Mouse (Mus musculus) midbrain, postnatal 0 days (tissue): ENCODE data around the gene Cntnap5c. TPM values are rescaled to one million over a fixed set of nuclear protein-coding genes. Genes with fewer than 3 reads are reported as not detected.

Experiments
- ATAC-seq: fragments of 200-750 bp; cut with Nextera tagmentation; 2 replicates; pipeline ENCODE4 v1.8.0; 2017; ENCODE audit warnings: moderate number of reproducible peaks, mild to moderate bottlenecking, moderate TSS enrichment, moderate library complexity; ENCODE audit not compliant: low FRiP score
- DNase-seq: peaks from one replicate; pipeline ENCODE4 v3.0.0-alpha.2; 2015; ENCODE audit warnings: low spot score
- H3K27ac ChIP-seq: fragments of 300-500 bp; sonication (generic); 2 replicates; pipeline ENCODE4 v1.5.1; 2014; ENCODE audit warnings: low read depth, mild to moderate bottlenecking, low read length, mixed read lengths
- H3K27me3 ChIP-seq: fragments of 300-500 bp; sonication (generic); 2 replicates; pipeline ENCODE4 v1.6.1; 2014; ENCODE audit warnings: low read length, control low read depth, mixed read lengths; ENCODE audit not compliant: insufficient read depth
- H3K36me3 ChIP-seq: fragments of 300-500 bp; sonication (generic); 2 replicates; pipeline ENCODE4 v1.6.1; 2014; ENCODE audit warnings: low read length, control low read depth, mixed read lengths; ENCODE audit not compliant: insufficient read depth
- H3K4me1 ChIP-seq: fragments of 300-500 bp; sonication (generic); 2 replicates; pipeline ENCODE4 v1.6.1; 2014; ENCODE audit warnings: mild to moderate bottlenecking, control low read depth, antibody characterized with exemption, low read length, mixed read lengths; ENCODE audit not compliant: insufficient read depth
- H3K4me2 ChIP-seq: fragments of 300-500 bp; sonication (generic); 2 replicates; pipeline ENCODE4 v1.6.1; 2014; ENCODE audit warnings: low read depth, mild to moderate bottlenecking, low read length, mixed read lengths; ENCODE audit not compliant: poor library complexity, severe bottlenecking
- H3K4me3 ChIP-seq: fragments of 300-500 bp; sonication (generic); 2 replicates; pipeline ENCODE4 v1.5.1; 2014; ENCODE audit warnings: low read depth, mild to moderate bottlenecking, low read length, moderate library complexity
- H3K9ac ChIP-seq: fragments of 300-500 bp; sonication (generic); replicated peaks from 2 replicates; pipeline ENCODE4 v1.6.1; 2014; ENCODE audit warnings: mild to moderate bottlenecking, low read length, moderate library complexity, mixed read lengths; ENCODE audit not compliant: poor library complexity, severe bottlenecking
- H3K9me3 ChIP-seq: fragments of 300-500 bp; sonication (generic); 2 replicates; pipeline ENCODE4 v1.6.1; 2016; ENCODE audit warnings: low read length, control low read depth
- CTCF ChIP-seq: IDR thresholded peaks from 2 replicates; pipeline ENCODE4 v1.5.1; 2016; ENCODE audit warnings: antibody characterized with exemption, mild to moderate bottlenecking
- WGBS: fragments of 180-500 bp; shearing (Covaris S2); extraction: QIAGEN DNeasy Blood & Tissue Kit; methylation state at CpG from one replicate; pipeline ENCODE4 v1.1.7; 2014; 5-methylcytosine and 5-hydroxymethylcytosine counted together
- polyA plus RNA-seq: library from polyadenylated mRNA; unstranded; fragments of >200 nt; fragmentation: Nextera tagmentation; extraction: Ambion mirVana; gene quantifications from 2 replicates; pipeline ENCODE4 v1.2.1, GENCODE M21; 2015
- total RNA-seq: library from RNA; depleted of rRNA; stranded (reverse); fragments of >200 nt; gene quantifications from 2 replicates; pipeline ENCODE4 v1.2.3, GENCODE M21; 2014

Cntnap5c gene
- total and polyA plus RNA-seq, 2 experiments from 2014 or later = 2.3 to 9.6 TPM

GRCm38 (mm10) chr17:58268058-58268457 is 498.7 kb downstream of the Cntnap5c start:
- no peak for ATAC-seq
- Histone ChIP-seq H3K4me1 (no peaks in the 10 kb centered on the region), H3K4me2 (no peak overlapping the region), H3K4me3 (no peak overlapping the region), H3K27me3 (no peaks in the 10 kb centered on the region), H3K9me3 (no peaks in the 10 kb centered on the region), H3K27ac (no peak overlapping the region), H3K9ac (no peak overlapping the region), H3K36me3 (no peaks in the 10 kb centered on the region)
- WGBS = 80% methylated on average over 2 of the region's 2 CpGs
- no peak for TF ChIP-seq CTCF
- DNase-seq = no peak

- no peaks in the 10 kb centered on the region for H3K9me3 ChIP-seq
- no peak overlapping the region for H3K4me3 ChIP-seq
- WGBS = 81% methylated on average over 6 of the region's 6 CpGs
- H3K36me3 ChIP-seq = no peaks in the 10 kb centered on the region
- H3K4me2 ChIP-seq = no peak overlapping the region
- no peak overlapping the region for H3K27ac ChIP-seq
- H3K4me1 ChIP-seq = no peaks in the 10 kb centered on the region
- no peak for ATAC-seq
- no peak overlapping the region for H3K9ac ChIP-seq
- H3K27me3 ChIP-seq = no peaks in the 10 kb centered on the region
- no peak for TF ChIP-seq CTCF
- no peak for DNase-seq
Measured at GRCm38 (mm10) chr17:58351310-58351709, 581.9 kb downstream of the Cntnap5c start.

- Histone ChIP-seq H3K27me3 (no peaks in the 10 kb centered on the region), H3K27ac (no peak overlapping the region), H3K36me3 (no peaks in the 10 kb centered on the region), H3K4me3 (no peak overlapping the region), H3K9me3 (no peaks in the 10 kb centered on the region), H3K9ac (no peak overlapping the region), H3K4me1 (no peaks in the 10 kb centered on the region), H3K4me2 (no peak overlapping the region)
- WGBS = 64% methylated on average over 2 of the region's 2 CpGs
- DNase-seq = peak; percentile 3
- ATAC-seq = no peak
- TF ChIP-seq CTCF = no peak
Measured at GRCm38 (mm10) chr17:58356224-58356623, 586.9 kb downstream of the Cntnap5c start.

GRCm38 (mm10) chr17:58363582-58364267 is 594.4 kb downstream of the Cntnap5c start:
- DNase-seq = no peak

GRCm38 (mm10) chr17:58370089-58370488 is 600.7 kb downstream of the Cntnap5c start:
- no peaks in the 10 kb centered on the region for H3K9me3 ChIP-seq
- ATAC-seq = no peak
- no peak for DNase-seq
- no peaks in the 10 kb centered on the region for H3K4me1 ChIP-seq
- no peaks in the 10 kb centered on the region for H3K27me3 ChIP-seq
- H3K4me2 ChIP-seq = no peak overlapping the region
- no peaks in the 10 kb centered on the region for H3K36me3 ChIP-seq
- H3K4me3 ChIP-seq = no peak overlapping the region
- H3K27ac ChIP-seq = no peak overlapping the region
- TF ChIP-seq CTCF = no peak
- H3K9ac ChIP-seq = no peak overlapping the region

More at GRCm38 (mm10) chr17:58363582-58364267, 594.4 kb downstream of the Cntnap5c start:
- Histone ChIP-seq H3K36me3 (no peaks in the 10 kb centered on the region), H3K4me3 (no peak overlapping the region), H3K4me2 (no peak overlapping the region), H3K27me3 (no peaks in the 10 kb centered on the region), H3K4me1 (no peaks in the 10 kb centered on the region), H3K9me3 (no peaks in the 10 kb centered on the region), H3K27ac (no peak overlapping the region), H3K9ac (no peak overlapping the region)
- 72% methylated on average over 4 of the region's 4 CpGs for WGBS
- ATAC-seq = no peak
- TF ChIP-seq CTCF = no peak

- H3K4me1 ChIP-seq = no peaks in the 10 kb centered on the region
- no peaks in the 10 kb centered on the region for H3K27me3 ChIP-seq
- ATAC-seq = no peak
- peak; percentile 17 for DNase-seq
- H3K4me2 ChIP-seq = no peak overlapping the region
- no peak overlapping the region for H3K9ac ChIP-seq
- no peak overlapping the region for H3K27ac ChIP-seq
- H3K36me3 ChIP-seq = no peaks in the 10 kb centered on the region
- no peak overlapping the region for H3K4me3 ChIP-seq
- H3K9me3 ChIP-seq = no peaks in the 10 kb centered on the region
- no peak for TF ChIP-seq CTCF
Measured at GRCm38 (mm10) chr17:58407769-58408168, 638.4 kb downstream of the Cntnap5c start.
